Mouse (Mus musculus): ENCODE measurements at regions not wholly inside any gene's neighbourhood (a gene's known extent, or its start where the extent isn't known, plus 50 kb on each side); places are given as distances from the start of the nearest gene placed in this dataset.

DNA sequence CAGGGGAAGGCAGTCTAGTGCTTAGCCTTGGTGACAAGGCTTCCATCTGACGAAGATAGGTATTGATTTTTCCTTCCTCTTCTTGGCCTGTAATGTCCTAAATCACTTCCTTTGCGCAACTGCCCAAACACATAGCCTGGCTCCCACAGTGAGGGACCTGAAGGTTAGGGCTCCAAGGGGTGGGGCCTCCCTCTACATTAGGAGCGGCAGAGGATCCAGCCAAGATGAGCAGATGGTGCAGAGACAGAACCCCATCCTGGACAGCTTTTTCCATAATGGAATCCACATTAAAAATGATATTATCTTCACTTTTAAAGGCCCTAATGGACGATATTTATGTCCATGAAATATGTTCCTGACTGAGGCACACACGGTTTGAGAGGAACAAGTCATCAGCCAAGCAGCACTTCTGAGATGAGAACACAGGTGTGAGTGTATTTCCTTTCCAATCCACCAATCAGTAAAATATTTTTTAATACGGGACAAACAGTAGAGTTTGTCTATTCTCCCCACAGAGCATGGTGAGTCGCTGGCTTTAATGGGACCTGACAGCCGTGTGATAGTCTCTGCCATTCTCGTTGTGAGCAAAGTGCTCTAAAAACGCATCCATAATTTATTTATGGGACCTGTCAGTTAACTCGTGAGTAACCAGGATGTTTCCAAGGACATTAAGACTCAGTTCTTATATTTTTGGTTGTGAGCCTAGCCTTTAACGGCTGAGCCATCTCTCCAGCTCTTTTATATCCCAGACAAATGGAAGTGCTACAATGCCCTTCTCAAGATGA, 357.5 kb upstream of the Rnf32 start:
- Histone ChIP-seq H3K4me3 (ENCODE audit: low read depth, low read length) (no peak overlapping the region), H3K9me3 (replicated peaks; ENCODE audit: control insufficient read depth, low read length) (no peaks in the 10 kb centered on the region), H3K9ac (replicated peaks; ENCODE audit: low read length) (no peak overlapping the region), H3K27ac (replicated peaks; ENCODE audit: low read depth, low read length) (no peak overlapping the region), H3K4me2 (ENCODE audit: low read depth, low read length) (no peak overlapping the region), H3K4me1 (ENCODE audit: control insufficient read depth, insufficient read depth, low read length) (no peaks in the 10 kb centered on the region), H3K36me3 (replicated peaks; ENCODE audit: control insufficient read depth, insufficient read depth, low read depth, low read length) (no peaks in the 10 kb centered on the region), H3K27me3 (ENCODE audit: control insufficient read depth, insufficient read depth, low read length) (no peaks in the 10 kb centered on the region)
- 84% methylated on average over 12 of the region's 12 CpGs for WGBS
- DNase-seq (ENCODE audit: low spot score) = no peak
- no peak for ATAC-seq (replicated peaks; ENCODE audit: insufficient number of reproducible peaks, low FRiP score, low TSS enrichment, low read depth)

DNA sequence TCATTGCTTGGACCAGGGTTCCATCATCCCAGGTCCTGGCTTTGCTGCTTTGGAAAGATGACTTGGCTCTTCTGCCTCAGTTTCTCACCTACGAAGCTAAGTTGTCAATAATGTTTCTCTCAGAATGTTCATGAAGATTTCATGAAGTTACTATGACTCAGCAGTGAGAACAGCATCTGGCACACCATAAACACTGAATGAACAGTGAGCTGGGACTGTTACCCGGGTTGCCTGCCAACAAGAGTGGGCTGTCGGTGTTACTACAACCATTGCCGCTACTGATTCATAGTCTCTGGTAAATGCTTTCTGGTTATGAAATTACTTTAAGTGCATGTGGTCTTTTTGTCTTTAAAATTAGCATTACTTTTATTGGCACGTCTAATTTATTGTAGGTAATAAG, 352.0 kb upstream of the Shh start:
- DNase-seq (ENCODE audit: low spot score) = no peak

DNA sequence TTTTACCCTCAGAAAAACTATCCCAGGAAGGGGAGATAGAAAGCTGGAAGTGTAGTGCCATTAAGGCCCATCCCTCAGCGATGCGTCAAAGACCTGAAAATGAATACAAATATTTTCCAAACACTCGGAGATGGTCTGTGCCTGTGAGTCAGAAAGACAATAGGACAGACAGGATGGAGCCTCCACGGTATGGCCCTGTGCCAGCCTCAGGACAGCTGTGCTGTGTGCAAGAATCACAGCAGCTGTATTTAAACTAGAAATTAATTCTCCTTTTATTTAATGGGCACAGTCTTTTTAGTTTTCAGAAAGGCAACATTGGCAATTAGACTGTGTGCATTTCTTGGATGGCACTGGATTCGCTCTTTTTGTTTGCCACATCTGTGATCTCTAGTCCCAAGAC, 340.9 kb upstream of the Shh start:
- DNase-seq (ENCODE audit: low spot score) = no peak
- H3K9ac ChIP-seq (replicated peaks; ENCODE audit: low read length) = no peak overlapping the region
- WGBS = 82% methylated on average over 5 of the region's 5 CpGs
- ATAC-seq (replicated peaks; ENCODE audit: insufficient number of reproducible peaks, low FRiP score, low TSS enrichment, low read depth) = no peak
- H3K27ac ChIP-seq (replicated peaks; ENCODE audit: low read depth, low read length) = no peak overlapping the region
- no peaks in the 10 kb centered on the region for H3K27me3 ChIP-seq (ENCODE audit: control insufficient read depth, insufficient read depth, low read length)
- H3K9me3 ChIP-seq (replicated peaks; ENCODE audit: control insufficient read depth, low read length) = no peaks in the 10 kb centered on the region
- H3K4me2 ChIP-seq (ENCODE audit: low read depth, low read length) = no peak overlapping the region
- no peak overlapping the region for H3K4me3 ChIP-seq (ENCODE audit: low read depth, low read length)
- H3K36me3 ChIP-seq (replicated peaks; ENCODE audit: control insufficient read depth, insufficient read depth, low read depth, low read length) = no peaks in the 10 kb centered on the region
- no peaks in the 10 kb centered on the region for H3K4me1 ChIP-seq (ENCODE audit: control insufficient read depth, insufficient read depth, low read length)

More for the DNA sequence above, 352.0 kb upstream of the Shh start:
- no peak for ATAC-seq (replicated peaks; ENCODE audit: insufficient number of reproducible peaks, low FRiP score, low TSS enrichment, low read depth)
- Histone ChIP-seq H3K4me3 (ENCODE audit: low read depth, low read length) (no peak overlapping the region), H3K36me3 (replicated peaks; ENCODE audit: control insufficient read depth, insufficient read depth, low read depth, low read length) (no peaks in the 10 kb centered on the region), H3K27me3 (ENCODE audit: control insufficient read depth, insufficient read depth, low read length) (no peaks in the 10 kb centered on the region), H3K4me2 (ENCODE audit: low read depth, low read length) (no peak overlapping the region), H3K4me1 (ENCODE audit: control insufficient read depth, insufficient read depth, low read length) (no peaks in the 10 kb centered on the region), H3K9ac (replicated peaks; ENCODE audit: low read length) (no peak overlapping the region), H3K27ac (replicated peaks; ENCODE audit: low read depth, low read length) (no peak overlapping the region), H3K9me3 (replicated peaks; ENCODE audit: control insufficient read depth, low read length) (no peaks in the 10 kb centered on the region)
- WGBS = 90% methylated on average over 5 of the region's 5 CpGs

DNA sequence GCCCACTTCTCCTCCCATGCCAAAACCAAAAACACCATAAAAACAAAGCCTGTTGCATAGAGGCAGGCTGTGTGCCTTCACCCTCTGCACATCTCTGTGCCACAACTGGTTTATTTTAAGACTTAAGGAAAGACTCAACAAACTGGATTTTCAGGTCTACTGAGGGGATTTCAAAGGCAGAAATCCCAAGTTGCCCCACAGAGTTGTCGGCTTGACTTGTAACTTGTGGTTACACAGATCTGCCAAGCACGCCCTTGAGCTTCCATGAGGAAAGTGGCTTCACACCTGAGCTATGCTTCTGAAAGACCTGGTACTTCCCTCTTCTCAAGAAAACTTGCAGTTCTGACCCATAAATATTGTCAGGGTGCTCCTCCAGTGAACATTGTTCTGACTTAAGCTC, 332.4 kb upstream of the Shh start:
- Histone ChIP-seq H3K27ac (replicated peaks; ENCODE audit: low read depth, low read length) (no peak overlapping the region), H3K27me3 (ENCODE audit: control insufficient read depth, insufficient read depth, low read length) (no peaks in the 10 kb centered on the region), H3K4me1 (ENCODE audit: control insufficient read depth, insufficient read depth, low read length) (no peaks in the 10 kb centered on the region), H3K36me3 (replicated peaks; ENCODE audit: control insufficient read depth, insufficient read depth, low read depth, low read length) (no peaks in the 10 kb centered on the region), H3K9me3 (replicated peaks; ENCODE audit: control insufficient read depth, low read length) (no peaks in the 10 kb centered on the region), H3K4me3 (ENCODE audit: low read depth, low read length) (no peak overlapping the region), H3K9ac (replicated peaks; ENCODE audit: low read length) (no peak overlapping the region), H3K4me2 (ENCODE audit: low read depth, low read length) (no peak overlapping the region)
- ATAC-seq (replicated peaks; ENCODE audit: insufficient number of reproducible peaks, low FRiP score, low TSS enrichment, low read depth) (no peak), DNase-seq (ENCODE audit: low spot score) (peak; percentile 19)
- WGBS = 89% methylated on average over 2 of the region's 2 CpGs

DNA sequence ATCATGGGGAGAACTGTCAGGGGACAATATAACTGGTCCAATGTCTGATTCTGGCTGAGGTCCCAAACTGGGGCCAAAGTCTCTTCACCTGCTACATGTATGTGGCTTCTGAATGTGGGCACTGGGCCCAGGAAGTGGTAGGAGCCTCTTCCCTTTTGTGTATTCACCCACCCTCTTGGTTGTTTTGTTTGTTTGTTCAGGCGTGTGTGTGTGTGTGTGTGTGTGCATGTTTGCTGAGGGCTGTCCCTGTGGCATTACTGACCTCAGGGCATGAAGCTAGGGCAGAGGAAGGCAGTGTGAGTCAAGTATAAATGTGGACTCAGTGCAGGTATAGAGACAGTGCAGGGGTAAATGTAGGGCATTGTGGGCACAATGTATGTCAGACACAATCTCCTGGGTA, 331.3 kb upstream of the Shh start:
- Histone ChIP-seq H3K27ac (replicated peaks; ENCODE audit: low read depth, low read length) (no peak overlapping the region), H3K9me3 (replicated peaks; ENCODE audit: control insufficient read depth, low read length) (no peaks in the 10 kb centered on the region), H3K27me3 (ENCODE audit: control insufficient read depth, insufficient read depth, low read length) (no peaks in the 10 kb centered on the region), H3K36me3 (replicated peaks; ENCODE audit: control insufficient read depth, insufficient read depth, low read depth, low read length) (no peaks in the 10 kb centered on the region), H3K9ac (replicated peaks; ENCODE audit: low read length) (no peak overlapping the region), H3K4me1 (ENCODE audit: control insufficient read depth, insufficient read depth, low read length) (no peaks in the 10 kb centered on the region), H3K4me3 (ENCODE audit: low read depth, low read length) (no peak overlapping the region), H3K4me2 (ENCODE audit: low read depth, low read length) (no peak overlapping the region)
- DNase-seq (ENCODE audit: low spot score) (no peak), ATAC-seq (replicated peaks; ENCODE audit: insufficient number of reproducible peaks, low FRiP score, low TSS enrichment, low read depth) (no peak)
- WGBS = 58% methylated on average over 1 of the region's 1 CpGs

DNA sequence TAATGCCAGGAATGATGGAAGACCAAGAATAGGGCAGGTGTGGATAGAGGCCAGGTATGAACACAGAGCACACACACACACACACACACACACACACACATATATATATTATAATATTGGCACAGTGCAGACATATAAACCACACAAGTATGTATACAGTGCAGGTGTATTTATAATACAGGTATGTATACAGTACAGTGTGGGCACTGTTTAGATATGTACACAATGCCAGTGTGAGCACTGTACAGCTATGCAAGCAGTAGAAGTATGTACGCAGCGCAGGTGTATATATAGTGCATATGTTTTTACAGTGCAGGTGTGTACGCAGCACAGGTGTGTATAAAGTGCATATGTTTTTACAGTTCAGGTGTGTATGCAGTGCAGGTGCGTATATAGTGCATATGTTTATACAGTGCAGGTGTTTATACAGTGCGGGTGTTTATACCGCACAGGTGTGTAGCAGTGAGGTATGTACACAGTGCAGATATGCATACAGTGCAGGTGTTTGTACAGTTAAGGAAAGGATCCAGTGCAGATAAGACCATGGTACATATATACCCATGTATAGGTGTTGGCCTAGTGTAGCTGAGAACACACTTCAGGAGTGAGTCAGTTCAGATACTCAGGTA, 328.2 kb upstream of the Shh start:
- DNase-seq (ENCODE audit: low spot score) = no peak
- 96% methylated on average over 6 of the region's 6 CpGs for WGBS
- ATAC-seq (replicated peaks; ENCODE audit: insufficient number of reproducible peaks, low FRiP score, low TSS enrichment, low read depth) = 0 out of 2 replicates have a peak, but pooled peaks have one; percentile 56
- no peak overlapping the region for H3K27ac ChIP-seq (replicated peaks; ENCODE audit: low read depth, low read length)
- no peak overlapping the region for H3K4me3 ChIP-seq (ENCODE audit: low read depth, low read length)
- H3K4me1 ChIP-seq (ENCODE audit: control insufficient read depth, insufficient read depth, low read length) = no peaks in the 10 kb centered on the region
- no peak overlapping the region for H3K9ac ChIP-seq (replicated peaks; ENCODE audit: low read length)
- H3K27me3 ChIP-seq (ENCODE audit: control insufficient read depth, insufficient read depth, low read length) = no peaks in the 10 kb centered on the region
- no peaks in the 10 kb centered on the region for H3K9me3 ChIP-seq (replicated peaks; ENCODE audit: control insufficient read depth, low read length)
- H3K4me2 ChIP-seq (ENCODE audit: low read depth, low read length) = no peak overlapping the region
- H3K36me3 ChIP-seq (replicated peaks; ENCODE audit: control insufficient read depth, insufficient read depth, low read depth, low read length) = no peaks in the 10 kb centered on the region

DNA sequence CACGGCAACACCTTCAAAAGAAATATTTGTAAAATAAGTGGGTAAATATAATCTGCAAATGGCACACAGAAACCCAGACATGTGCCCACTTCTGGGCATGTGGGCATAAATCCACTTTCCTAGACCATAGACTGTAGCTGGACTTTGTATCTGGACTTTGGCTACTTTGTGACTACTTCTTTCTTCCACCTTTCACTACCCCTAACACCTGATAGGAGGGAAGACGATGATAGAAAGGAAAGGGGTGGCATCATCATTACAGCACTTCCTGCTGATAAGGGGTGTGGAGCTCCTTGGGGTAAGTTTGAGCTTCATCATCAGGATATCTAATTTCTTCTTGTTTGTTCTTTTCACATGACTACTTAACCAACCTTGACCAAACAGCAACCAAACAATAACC, 326.7 kb upstream of the Shh start:
- ATAC-seq (replicated peaks; ENCODE audit: insufficient number of reproducible peaks, low FRiP score, low TSS enrichment, low read depth) = no peak

DNA sequence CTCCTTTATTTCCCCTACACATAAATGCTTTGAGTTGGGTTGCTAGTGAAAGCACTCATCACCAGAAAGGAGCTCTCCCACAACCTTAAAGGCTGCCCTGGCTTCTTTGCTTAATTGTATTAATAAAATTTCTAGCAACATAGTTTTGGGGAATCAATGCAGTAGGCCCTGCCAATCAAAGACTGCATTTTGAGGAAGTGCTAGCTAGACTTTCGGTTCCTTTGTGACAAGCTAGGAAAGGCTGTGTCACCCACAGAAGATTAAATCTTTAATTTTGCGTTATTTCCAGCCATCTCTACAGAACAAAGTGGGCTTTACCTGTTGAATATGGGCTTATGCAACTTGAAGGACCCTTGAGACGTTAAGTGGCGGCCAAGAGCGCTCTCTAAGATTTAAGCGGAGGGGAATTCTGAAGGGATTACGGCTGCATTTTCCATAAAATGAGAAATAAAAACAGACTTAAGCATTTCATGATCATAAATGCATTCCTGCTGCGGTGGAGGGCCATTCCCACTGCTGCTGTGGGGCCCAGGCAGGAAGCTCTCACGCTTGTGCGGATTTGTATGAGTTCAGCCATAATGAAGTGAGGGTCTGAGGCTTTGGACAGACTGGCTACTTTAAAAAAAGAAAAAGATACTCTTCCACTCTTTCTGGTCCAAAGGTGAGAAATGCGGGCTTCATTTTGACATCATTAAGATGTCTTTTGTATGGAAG, 318.4 kb upstream of the Shh start:
- Histone ChIP-seq H3K36me3 (replicated peaks; ENCODE audit: control insufficient read depth, insufficient read depth, low read depth, low read length) (no peaks in the 10 kb centered on the region), H3K4me3 (ENCODE audit: low read depth, low read length) (no peak overlapping the region), H3K4me1 (ENCODE audit: control insufficient read depth, insufficient read depth, low read length) (no peaks in the 10 kb centered on the region), H3K9me3 (replicated peaks; ENCODE audit: control insufficient read depth, low read length) (no peaks in the 10 kb centered on the region), H3K4me2 (ENCODE audit: low read depth, low read length) (no peak overlapping the region), H3K9ac (replicated peaks; ENCODE audit: low read length) (no peak overlapping the region), H3K27ac (replicated peaks; ENCODE audit: low read depth, low read length) (no peak overlapping the region), H3K27me3 (ENCODE audit: control insufficient read depth, insufficient read depth, low read length) (no peaks in the 10 kb centered on the region)
- 77% methylated on average over 11 of the region's 11 CpGs for whole genome bisulfite sequencing
- no peak for ATAC-seq (replicated peaks; ENCODE audit: insufficient number of reproducible peaks, low FRiP score, low TSS enrichment, low read depth)
- peak; percentile 9 for DNase-seq (ENCODE audit: low spot score)

More for the DNA sequence above, 326.7 kb upstream of the Shh start:
- Histone ChIP-seq H3K36me3 (replicated peaks; ENCODE audit: control insufficient read depth, insufficient read depth, low read depth, low read length) (no peaks in the 10 kb centered on the region), H3K27ac (replicated peaks; ENCODE audit: low read depth, low read length) (no peak overlapping the region), H3K9me3 (replicated peaks; ENCODE audit: control insufficient read depth, low read length) (no peaks in the 10 kb centered on the region), H3K27me3 (ENCODE audit: control insufficient read depth, insufficient read depth, low read length) (no peaks in the 10 kb centered on the region), H3K9ac (replicated peaks; ENCODE audit: low read length) (no peak overlapping the region), H3K4me3 (ENCODE audit: low read depth, low read length) (no peak overlapping the region), H3K4me2 (ENCODE audit: low read depth, low read length) (no peak overlapping the region), H3K4me1 (ENCODE audit: control insufficient read depth, insufficient read depth, low read length) (no peaks in the 10 kb centered on the region)
- no peak for DNase-seq (ENCODE audit: low spot score)
- whole genome bisulfite sequencing = 88% methylated on average over 2 of the region's 2 CpGs
